Mouse (Mus musculus): ENCODE results near the gene Asxl2.

GRCm38 (mm10) chr12:3387891-3388290 is 38.8 kb upstream of the Asxl2 start:
- TF ChIP-seq POLR2A (IDR thresholded peaks at IDR 0.05; ENCODE audit: borderline replicate concordance, low read depth, low read length): no peak
- no peak for TF ChIP-seq CTCF (IDR thresholded peaks at IDR 0.05; ENCODE audit: low read depth, low read length)
